Mouse (Mus musculus) kidney, postnatal 25 days (tissue): ENCODE data around the gene Camk2d.

Source experiments
- DNase-seq, 2 experiments: peaks; one replicate each; pipeline ENCODE4 v3.0.0; 2021; ENCODE audit warnings: mixed read lengths in 2 of 2

Gene Camk2d

DNA sequence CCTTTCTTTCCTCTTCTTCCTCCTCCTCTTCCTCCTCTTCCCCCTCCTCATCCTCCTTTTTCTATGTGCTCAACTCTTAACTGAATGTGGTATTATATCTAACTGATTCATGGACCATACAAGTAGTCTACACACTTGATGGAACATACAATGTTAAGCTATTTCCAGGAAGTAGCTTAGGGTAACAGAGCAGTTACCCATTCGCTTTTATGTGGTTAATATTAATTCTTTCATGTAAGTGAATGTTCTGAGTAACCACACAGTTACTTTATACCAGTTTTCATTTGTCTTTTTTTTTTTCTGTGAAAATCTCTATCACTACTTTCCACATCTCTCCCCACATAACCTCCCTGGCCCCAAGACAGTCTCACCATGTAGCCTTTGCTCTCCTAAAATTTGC lies 228.8 kb downstream of the Camk2d start:
- DNase-seq, result no peak

DNA sequence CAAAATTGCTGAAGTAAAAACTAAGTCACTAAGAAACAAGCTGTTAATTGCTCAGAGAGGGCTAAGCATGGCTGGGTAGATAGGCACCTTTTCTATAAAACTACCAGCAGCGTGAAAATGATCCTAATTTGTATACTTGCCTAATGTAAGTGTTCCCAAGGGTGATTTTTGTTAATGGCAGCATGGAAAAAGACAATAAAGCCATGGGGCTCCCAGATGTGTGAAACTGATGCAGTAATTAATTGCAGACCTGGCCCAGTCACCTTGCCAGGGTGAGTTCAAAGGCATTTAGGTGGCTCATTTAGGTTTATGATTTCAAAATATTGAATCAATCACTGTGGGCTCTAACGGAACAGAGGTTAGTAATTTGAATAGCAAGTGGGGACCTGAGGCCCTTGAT lies 230.1 kb downstream of the Camk2d start:
- no peak for DNase-seq

GRCm38 (mm10) chr3:126827900-126828299 lies 231.8 kb downstream of the Camk2d start:
- DNase-seq, result no peak

DNA sequence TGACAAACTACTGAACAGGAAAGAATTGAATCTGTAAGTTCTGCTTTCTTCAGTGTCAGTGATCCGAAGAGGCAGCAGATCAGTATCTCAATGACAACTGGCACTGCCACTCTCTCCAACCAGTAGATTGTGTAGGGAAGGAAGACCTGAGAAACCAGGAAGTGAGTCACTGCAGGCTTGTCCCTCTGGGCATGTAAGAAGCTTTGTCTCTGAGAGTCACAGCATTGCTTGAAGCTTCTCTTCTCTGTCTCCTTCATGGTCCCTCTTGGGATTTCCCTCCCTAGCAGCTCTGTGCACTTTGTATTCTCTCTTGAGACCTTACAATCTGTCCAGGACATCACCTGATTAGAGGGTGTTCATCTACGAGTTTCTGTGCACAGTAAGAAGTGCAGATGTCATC lies 233.7 kb downstream of the Camk2d start:
- no peak for DNase-seq

DNA sequence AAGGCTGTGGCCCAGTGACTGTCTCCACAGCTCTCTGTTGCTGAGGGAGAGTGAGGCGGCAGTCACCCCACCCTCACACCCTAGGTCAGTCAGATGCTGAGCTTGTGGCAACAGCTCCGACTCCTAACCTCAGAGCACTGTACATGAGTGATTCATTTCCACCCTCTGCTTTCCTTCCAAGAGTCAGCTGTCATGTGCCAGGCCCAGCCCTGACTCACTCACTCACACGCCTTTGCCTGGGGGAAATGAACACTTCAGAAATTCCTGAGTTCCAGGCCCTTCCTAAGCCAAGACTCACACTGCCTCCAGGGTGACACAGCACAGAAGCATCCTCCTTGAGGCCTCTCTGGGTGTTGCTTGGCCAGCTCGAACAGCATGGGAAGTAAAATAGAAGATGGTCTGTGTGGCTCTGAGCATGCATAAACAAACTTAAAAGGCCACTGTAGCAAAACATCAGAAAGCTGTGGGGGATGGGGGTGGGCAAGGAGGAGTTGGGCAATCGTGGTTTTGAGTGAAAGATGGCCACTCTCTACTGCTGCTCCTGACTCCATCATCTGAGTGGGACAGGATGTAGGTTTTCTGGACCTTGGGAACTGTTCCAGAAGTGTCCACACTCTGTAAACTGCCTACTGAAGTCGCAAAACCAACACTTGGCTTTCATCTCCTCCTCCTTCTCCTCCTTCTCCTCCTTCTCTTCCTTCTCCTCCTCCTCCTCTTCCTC lies 235.5 kb downstream of the Camk2d start:
- DNase-seq, result no peak

- no peak for DNase-seq
Measured at GRCm38 (mm10) chr3:126834641-126835167, 238.6 kb downstream of the Camk2d start.

DNA sequence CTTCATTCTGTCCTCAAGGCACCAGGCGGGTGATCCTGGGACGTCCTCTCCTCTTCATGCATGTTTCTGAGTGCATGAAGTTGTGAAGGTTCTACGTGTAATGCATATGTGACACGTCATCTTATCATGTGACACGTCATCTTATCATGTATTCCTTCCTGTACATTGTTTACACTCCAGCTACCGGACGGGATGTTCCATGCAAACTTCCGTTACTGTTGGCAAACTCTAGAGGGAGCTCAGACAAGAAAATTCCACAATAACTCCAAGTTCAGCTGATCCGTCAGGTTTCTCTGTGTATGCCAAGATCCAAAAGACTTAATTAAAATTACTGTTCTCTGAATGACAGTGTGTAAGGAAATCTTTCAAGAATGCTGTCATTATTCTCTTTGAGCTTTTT lies 246.7 kb downstream of the Camk2d start:
- no peak for DNase-seq

GRCm38 (mm10) chr3:126844809-126845208 lies 248.7 kb downstream of the Camk2d start:
- no peak for DNase-seq

GRCm38 (mm10) chr3:126848081-126848480 lies 252.0 kb downstream of the Camk2d start:
- DNase-seq, result no peak

DNA sequence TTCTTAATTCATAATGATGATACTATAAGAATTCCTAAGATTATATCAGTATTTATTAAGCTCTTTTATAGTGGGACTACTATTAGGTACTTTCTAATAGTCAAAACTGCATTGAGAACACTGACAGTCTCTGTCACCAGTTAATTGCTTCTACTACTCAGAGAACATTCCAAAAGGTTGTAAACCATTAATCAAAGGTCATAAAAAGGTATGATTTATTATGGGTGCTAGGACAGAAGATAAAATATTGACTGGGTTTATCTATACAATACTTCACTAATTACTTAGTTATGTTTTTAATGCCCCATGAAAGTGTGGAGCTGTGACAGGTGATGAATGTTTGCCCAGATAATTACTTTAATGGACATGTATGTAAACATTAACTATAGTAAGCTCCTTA lies 264.3 kb downstream of the Camk2d start:
- DNase-seq, result no peak

- no peak for DNase-seq
Measured at GRCm38 (mm10) chr3:126869561-126869960, 273.5 kb downstream of the Camk2d start.

DNA sequence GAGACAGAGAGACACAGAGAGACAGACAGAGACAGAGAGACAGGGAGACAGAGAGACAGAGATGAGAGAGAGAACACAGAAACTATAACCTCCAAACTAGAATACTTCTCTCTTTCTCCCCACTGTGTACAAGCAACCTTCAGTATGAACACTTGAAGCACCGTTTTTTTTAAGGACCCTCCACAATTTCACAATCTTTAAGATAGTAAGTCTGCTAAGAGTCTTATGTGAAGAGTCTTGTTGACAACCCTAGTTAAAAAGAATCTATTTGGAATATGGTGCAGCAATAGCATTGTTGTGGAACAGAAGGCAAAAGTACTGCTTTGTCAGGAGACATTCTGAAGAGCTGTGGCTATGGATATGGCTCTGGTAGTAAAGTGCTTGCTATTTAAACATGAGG lies 274.6 kb downstream of the Camk2d start:
- DNase-seq, result no peak

- no peak for DNase-seq
Measured at GRCm38 (mm10) chr3:126878233-126878632, 282.1 kb downstream of the Camk2d start.

DNA sequence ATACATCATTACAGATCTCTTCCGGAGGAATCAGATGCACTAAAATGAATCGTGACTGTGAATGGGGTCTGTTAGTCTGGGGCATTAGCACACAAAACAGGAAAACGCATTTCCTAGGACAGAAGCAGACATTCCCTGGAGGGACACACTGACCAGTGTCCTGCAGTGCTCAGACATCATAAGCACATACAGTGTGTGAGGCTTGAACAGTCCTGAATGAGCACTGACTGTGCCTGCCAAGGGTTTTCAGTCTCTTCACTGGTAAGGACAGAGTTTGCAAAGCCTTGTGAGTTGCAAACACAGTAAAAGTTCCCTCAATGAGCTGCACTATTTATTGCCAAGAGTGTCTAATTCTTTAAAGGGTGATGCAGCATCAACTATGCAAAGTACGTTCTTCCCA lies 290.0 kb downstream of the Camk2d start:
- no peak for DNase-seq

- no peak for DNase-seq
Measured at GRCm38 (mm10) chr3:126886644-126887043, 290.5 kb downstream of the Camk2d start.
